Mouse (Mus musculus) adrenal gland, postnatal 36 days (tissue): ENCODE results near the gene Tmem176a. TPM values are rescaled to one million over a fixed set of nuclear protein-coding genes. Genes with fewer than 3 reads are reported as not detected.

ENCODE experiments used
- DNase-seq, 2 experiments: peaks; one replicate each; pipeline ENCODE4 v3.0.0; 2021; ENCODE audit warnings: mixed read lengths in 1 of 2
- total RNA-seq, 2 experiments: library from RNA; stranded (reverse); gene quantifications; 2 replicates each; pipeline ENCODE4 v1.2.3; 2021

Tmem176a gene
- total RNA-seq, 2 experiments from 2014 or later = 293 to 327 TPM

GRCm38 (mm10) chr6:48894203-48894602 lies 53.5 kb downstream of the Tmem176a start:
- no peak for DNase-seq

DNA sequence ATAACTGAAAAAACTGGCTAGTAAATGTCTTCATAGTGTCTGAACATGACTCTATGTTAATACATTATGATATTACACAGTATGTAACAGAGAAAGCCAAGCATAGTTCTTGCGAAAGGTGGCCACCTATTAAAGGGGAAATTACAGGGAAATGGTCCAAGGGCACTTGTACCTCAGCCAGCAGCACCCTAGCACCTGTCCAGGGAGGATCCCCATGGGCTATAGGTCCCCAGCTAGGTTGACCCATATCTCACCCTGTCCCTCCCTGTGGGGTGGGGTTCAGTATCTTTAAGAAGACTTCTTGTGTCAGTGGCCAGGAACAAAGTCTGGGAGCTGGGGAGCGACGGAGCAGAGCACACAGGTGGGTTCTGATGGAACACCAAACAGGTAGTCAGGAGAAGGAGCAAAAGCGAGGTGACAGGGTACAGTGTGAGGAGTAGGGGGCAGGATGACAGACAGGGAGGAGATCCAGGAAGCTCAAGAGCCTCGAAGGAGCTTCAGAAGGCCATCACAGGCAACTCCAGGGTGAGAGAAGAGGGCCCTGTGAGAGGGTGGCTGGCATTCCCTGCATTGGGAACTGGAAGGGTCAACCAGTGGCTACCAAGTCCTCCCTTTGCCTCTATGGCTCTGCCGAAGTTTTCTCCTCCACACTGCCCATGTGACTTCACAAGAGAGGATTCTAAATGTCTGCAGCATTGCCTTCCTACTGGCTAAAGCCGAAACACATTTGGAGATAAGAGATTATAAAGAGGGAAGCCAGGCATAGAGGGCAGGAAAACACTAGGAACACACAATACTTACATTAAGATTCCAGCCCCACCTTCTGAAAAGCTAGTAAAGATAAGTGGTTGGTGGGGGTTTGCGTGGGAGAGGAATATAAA lies 54.5 kb downstream of the Tmem176a start:
- no peak for DNase-seq

DNA sequence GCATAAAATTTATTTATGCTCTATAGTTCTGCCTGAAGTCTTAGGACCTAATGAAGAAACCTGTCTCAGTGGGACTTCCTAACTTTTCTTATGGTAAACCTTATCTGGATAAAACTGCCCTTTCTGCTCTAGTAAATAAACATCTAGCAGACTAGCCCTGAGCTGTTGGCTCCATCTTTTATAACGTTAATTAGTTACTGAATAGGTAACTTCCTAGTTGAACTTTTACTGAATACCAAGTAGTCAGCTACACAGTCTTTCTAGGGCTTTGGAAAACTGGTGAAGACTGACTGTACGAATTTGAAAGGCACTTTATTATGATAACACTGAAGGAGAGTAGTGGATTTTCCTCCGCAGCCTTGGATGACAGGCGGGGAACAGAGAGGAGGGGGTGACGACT lies 55.2 kb downstream of the Tmem176a start:
- DNase-seq = no peak

Other genes with a start within 250 kb of the Tmem176a start
- 10 to 100 TPM; 48.5 to 50.5 TPM for gene Repin1, start 247.0 kb upstream of the Tmem176a start, total RNA-seq
- not detected for gene Gm44965, start 247.0 kb upstream of the Tmem176a start, total RNA-seq
- gene Zfp775, start 238.9 kb upstream of the Tmem176a start, total RNA-seq = 1 to 10 TPM; 6.8 to 9.5 TPM
- 1 to 10 TPM; 1.5 to 1.6 TPM for gene AI854703, start 214.2 kb upstream of the Tmem176a start, total RNA-seq
- gene Gimap8, start 193.7 kb upstream of the Tmem176a start, total RNA-seq = 10 to 100 TPM in 1 of 2 experiments, 1 to 10 TPM in 1; 9.9 to 15.7 TPM
- gene Gimap9, start 164.8 kb upstream of the Tmem176a start, total RNA-seq = 1 to 10 TPM; 4.4 to 7.1 TPM
- gene Gimap4, start 156.4 kb upstream of the Tmem176a start, total RNA-seq = 10 to 100 TPM; 41.2 to 60.8 TPM
- gene Gimap6, start 132.7 kb upstream of the Tmem176a start, total RNA-seq = 10 to 100 TPM; 55.3 to 73.5 TPM
- gene Gm28053, start 122.3 kb upstream of the Tmem176a start, total RNA-seq = 1 to 10 TPM; 2.9 to 3.3 TPM
- under 1 TPM in 1 of 2 experiments, not detected in 1; 0.53 TPM for gene Gimap7, start 122.3 kb upstream of the Tmem176a start, total RNA-seq
- gene Gimap1, start 101.9 kb upstream of the Tmem176a start, total RNA-seq = 10 to 100 TPM; 10.8 to 15.4 TPM
- gene Gimap5, start 94.7 kb upstream of the Tmem176a start, total RNA-seq = 10 to 100 TPM; 13.3 to 18.2 TPM
- 1 to 10 TPM; 2.9 to 8.5 TPM for gene Gimap3, start 70.1 kb upstream of the Tmem176a start, total RNA-seq
- gene Tmem176b, start 577 bp downstream of the Tmem176a start, total RNA-seq = 100 to 1,000 TPM; 506 to 589 TPM
- gene Aoc1, start 32.0 kb downstream of the Tmem176a start, total RNA-seq = not detected
- gene 1600015I10Rik, start 89.0 kb downstream of the Tmem176a start, total RNA-seq = not detected
- not detected for gene Doxl2, start 134.0 kb downstream of the Tmem176a start, total RNA-seq
- not detected for gene Svs1, start 145.9 kb downstream of the Tmem176a start, total RNA-seq
- 1 to 10 TPM in 1 of 2 experiments, under 1 TPM in 1; 0.40 to 7.8 TPM for gene Gpnmb, start 195.6 kb downstream of the Tmem176a start, total RNA-seq
- 10 to 100 TPM; 33.4 to 54.3 TPM for gene Malsu1, start 232.9 kb downstream of the Tmem176a start, total RNA-seq